Mouse (Mus musculus) lung, embryonic 16.5 days (tissue): ENCODE results near the gene Olfr1499. TPM values are rescaled to one million over a fixed set of nuclear protein-coding genes. Genes with fewer than 3 reads are reported as not detected.

Experiments used
- ATAC-seq: fragments of 200-750 bp; cut with Nextera tagmentation; 2 replicates; pipeline ENCODE4 v1.8.0; 2017; ENCODE audit warnings: low read depth, mild to moderate bottlenecking, moderate library complexity
- H3K27ac ChIP-seq: fragments of 300-500 bp; sonication (generic); 2 replicates; pipeline ENCODE4 v1.5.1; 2014; ENCODE audit warnings: mild to moderate bottlenecking, control low read depth, low read length
- H3K27me3 ChIP-seq: fragments of 300-500 bp; sonication (generic); 2 replicates; pipeline ENCODE4 v1.6.1; 2014; ENCODE audit warnings: low read depth, low read length, mixed read lengths; ENCODE audit not compliant: control insufficient read depth, insufficient read depth
- H3K36me3 ChIP-seq: fragments of 300-500 bp; sonication (generic); 2 replicates; pipeline ENCODE4 v1.6.1; 2014; ENCODE audit warnings: low read length; ENCODE audit not compliant: control insufficient read depth, insufficient read depth
- H3K4me1 ChIP-seq: fragments of 300-500 bp; sonication (generic); replicated peaks from 2 replicates; pipeline ENCODE4 v1.6.1; 2014; ENCODE audit warnings: low read length, mixed read lengths; ENCODE audit not compliant: control insufficient read depth, insufficient read depth
- H3K4me2 ChIP-seq: fragments of 300-500 bp; sonication (generic); 2 replicates; pipeline ENCODE4 v1.6.1; 2014; ENCODE audit warnings: low read depth, low read length, control low read depth
- H3K4me3 ChIP-seq: fragments of 300-500 bp; sonication (generic); 2 replicates; pipeline ENCODE4 v1.5.1; 2014; ENCODE audit warnings: mild to moderate bottlenecking, low read length, control low read depth
- H3K9ac ChIP-seq: fragments of 300-500 bp; sonication (generic); 2 replicates; pipeline ENCODE4 v1.6.1; 2014; ENCODE audit warnings: low read length, control low read depth
- H3K9me3 ChIP-seq: fragments of 300-500 bp; sonication (generic); 2 replicates; pipeline ENCODE4 v1.6.1; 2016; ENCODE audit warnings: low read length; ENCODE audit not compliant: control insufficient read depth
- WGBS: fragments of 180-500 bp; shearing (Covaris S2); extraction: QIAGEN DNeasy Blood & Tissue Kit; methylation state at CpG from one replicate; pipeline ENCODE4 v1.1.7; 2014; 5-methylcytosine and 5-hydroxymethylcytosine counted together
- polyA plus RNA-seq: library from polyadenylated mRNA; unstranded; fragments of >200 nt; fragmentation: Nextera tagmentation; extraction: Ambion mirVana; gene quantifications from 2 replicates; pipeline ENCODE4 v1.2.1, GENCODE M21; 2015

Gene Olfr1499
- polyA plus RNA-seq, 1 experiment from 2014 or later = not detected

DNA sequence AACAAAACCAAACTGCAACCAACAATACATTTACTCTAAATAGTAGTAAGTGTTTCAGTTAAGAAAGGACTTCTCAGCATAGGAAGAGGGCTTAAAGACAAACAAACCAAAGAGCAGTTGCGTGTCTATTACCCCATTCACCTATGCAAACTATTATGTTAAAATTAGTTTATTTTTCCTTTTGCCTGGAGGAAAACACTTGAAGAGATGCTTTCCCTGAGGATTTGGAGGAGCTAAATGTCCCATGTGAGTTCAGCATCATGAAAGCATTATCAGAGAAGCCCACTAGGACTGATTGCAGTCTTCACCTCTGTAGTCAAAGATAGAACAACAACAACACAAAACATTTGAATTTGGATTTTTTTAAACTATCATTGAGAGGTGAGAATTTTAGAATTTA lies 41.7 kb downstream of the Olfr1499 start, which contains the start of gene Olfr1496:
Gene Olfr1496, plus strand, starts transcription at position 301 of the 400 bp plus-strand sequence.
- Histone ChIP-seq H3K4me2 (no peak within 1 kb of the TSS), H3K4me3 (no peak within 1 kb of the TSS), H3K36me3 (no peaks in the 10 kb centered on the region), H3K4me1 (no peaks in the 10 kb centered on the region), H3K27me3 (no peaks in the 10 kb centered on the region), H3K9me3 (no peaks in the 10 kb centered on the region), H3K9ac (no peak within 1 kb of the TSS), H3K27ac (no peak within 1 kb of the TSS)
- no peak for ATAC-seq
- 64% methylated on average over 1 of the region's 1 CpGs for WGBS

DNA sequence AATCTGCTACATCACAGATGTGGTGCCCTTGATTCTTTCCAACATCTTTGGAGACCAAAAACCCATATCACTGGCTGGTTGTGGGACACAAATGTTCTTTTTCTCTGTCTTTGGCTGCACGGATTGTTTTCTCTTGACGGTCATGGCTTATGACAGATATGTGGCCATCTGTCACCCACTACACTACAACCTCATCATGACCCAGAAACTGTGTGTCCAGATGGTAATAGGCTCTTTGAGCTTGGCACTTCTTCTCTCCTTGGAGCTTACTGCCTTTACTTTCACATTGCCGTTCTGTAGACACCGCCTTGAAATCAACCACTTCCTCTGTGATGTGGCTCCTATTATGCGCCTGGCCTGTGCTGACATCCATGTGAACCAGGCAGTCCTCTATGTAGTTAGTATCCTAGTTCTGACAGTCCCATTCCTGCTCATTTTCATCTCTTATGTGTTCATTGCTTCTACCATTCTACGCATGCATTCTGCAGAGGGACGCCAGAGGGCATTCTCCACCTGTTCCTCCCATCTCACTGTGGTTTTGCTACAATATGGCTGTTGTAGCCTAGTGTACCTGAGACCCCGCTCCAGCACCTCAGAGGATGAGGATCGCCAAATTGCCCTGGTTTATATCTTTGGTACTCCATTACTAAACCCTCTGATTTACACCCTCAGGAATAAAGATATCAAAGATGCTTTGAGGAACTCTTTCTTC lies 50.5 kb downstream of the Olfr1499 start:
- H3K27me3 ChIP-seq = no peaks in the 10 kb centered on the region
- no peaks in the 10 kb centered on the region for H3K9me3 ChIP-seq
- ATAC-seq = no peak
- no peaks in the 10 kb centered on the region for H3K36me3 ChIP-seq
- WGBS = 89% methylated on average over 9 of the region's 9 CpGs
- no peak overlapping the region for H3K27ac ChIP-seq
- no peak overlapping the region for H3K4me3 ChIP-seq
- no peaks in the 10 kb centered on the region for H3K4me1 ChIP-seq
- no peak overlapping the region for H3K4me2 ChIP-seq
- no peak overlapping the region for H3K9ac ChIP-seq

DNA sequence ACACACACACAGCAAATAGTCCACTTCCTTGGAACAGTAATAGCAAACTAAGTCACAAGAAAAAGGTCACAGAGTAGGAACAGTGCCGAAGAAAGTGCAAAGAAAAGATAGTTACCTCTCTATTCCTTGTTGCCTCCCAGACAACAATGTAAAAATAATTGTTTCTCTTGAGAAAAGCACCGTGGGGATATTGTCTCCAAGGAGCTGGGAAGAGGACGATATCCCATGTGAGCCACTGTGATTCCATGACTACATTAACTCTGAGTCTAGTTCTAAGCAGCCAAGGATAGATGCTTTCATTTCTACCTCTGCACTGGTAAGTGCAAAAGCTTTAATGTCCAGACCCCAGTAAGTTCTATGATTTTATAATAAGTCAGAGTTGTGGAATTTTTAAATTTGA lies 54.9 kb downstream of the Olfr1499 start, which contains the start of gene Olfr1495:
Gene Olfr1495, plus strand, starts transcription at position 301 of the 400 bp plus-strand sequence.
- Histone ChIP-seq H3K9me3 (no peaks in the 10 kb centered on the region), H3K4me1 (no peaks in the 10 kb centered on the region), H3K27me3 (no peaks in the 10 kb centered on the region), H3K36me3 (no peaks in the 10 kb centered on the region), H3K4me2 (no peak within 1 kb of the TSS), H3K4me3 (no peak within 1 kb of the TSS), H3K9ac (no peak within 1 kb of the TSS), H3K27ac (no peak within 1 kb of the TSS)
- ATAC-seq = no peak
- WGBS = 71% methylated on average over 3 of the region's 3 CpGs

Other genes with a start within 250 kb of the Olfr1499 start
- gene Olfr1484, start 235.9 kb downstream of the Olfr1499 start, polyA plus RNA-seq = not detected in 2 replicates
- not detected in 2 replicates for gene Olfr1487, start 202.1 kb downstream of the Olfr1499 start, polyA plus RNA-seq
- not detected in 2 replicates for gene Olfr1489, start 187.8 kb downstream of the Olfr1499 start, polyA plus RNA-seq
- not detected in 2 replicates for gene Olfr1490, start 168.4 kb downstream of the Olfr1499 start, polyA plus RNA-seq
- not detected in 2 replicates for gene Olfr1491, start 122.2 kb downstream of the Olfr1499 start, polyA plus RNA-seq
- not detected in 2 replicates for gene Olfr1493-ps1, start 96.2 kb downstream of the Olfr1499 start, polyA plus RNA-seq
- not detected in 2 replicates for gene Olfr1494, start 79.7 kb downstream of the Olfr1499 start, polyA plus RNA-seq
- not detected in 2 replicates for gene Olfr1495, start 54.8 kb downstream of the Olfr1499 start, polyA plus RNA-seq
- not detected in 2 replicates for gene Olfr1496, start 41.6 kb downstream of the Olfr1499 start, polyA plus RNA-seq
- not detected in 2 replicates for gene Olfr1497, start 21.2 kb downstream of the Olfr1499 start, polyA plus RNA-seq
- gene Olfr1500, start 11.0 kb upstream of the Olfr1499 start, polyA plus RNA-seq = not detected in 2 replicates
- not detected in 2 replicates for gene Olfr1501, start 31.2 kb upstream of the Olfr1499 start, polyA plus RNA-seq
- gene Olfr1502, start 42.3 kb upstream of the Olfr1499 start, polyA plus RNA-seq = not detected in 2 replicates
- gene Olfr1504, start 78.5 kb upstream of the Olfr1499 start, polyA plus RNA-seq = not detected in 2 replicates
- gene Olfr1505, start 94.1 kb upstream of the Olfr1499 start, polyA plus RNA-seq = not detected in 2 replicates